Comparison of ENCODE assay signal across 8 mouse cellular contexts in genomic region chr15:52153421-52153820, GRCm38 (mm10).
DNase-seq lines count a peak whose midpoint lies in the region; ATAC-seq and TF ChIP-seq lines count a peak whose summit lies in the region.

No protein-coding gene starts in this region.

- no peaks in the 10 kb centered on the region for H3K9me3 ChIP-seq in hindbrain, embryonic 10.5 days
- H3K9me3 ChIP-seq in hindbrain, embryonic 12.5 days (replicated peaks), result no peaks in the 10 kb centered on the region
- no peaks in the 10 kb centered on the region for H3K9me3 ChIP-seq in CH12.LX (replicated peaks; ENCODE audit: low read length)

- DNase-seq in hindbrain, embryonic 10.5 days (ENCODE audit: low spot score), result peak; percentile 18
- DNase-seq in CH12.LX (ENCODE audit: extremely low read depth), result peak; percentile 26
- DNase-seq in adipocyte (ENCODE audit: low spot score), result peak; percentile 34
- peak; percentile 56 for DNase-seq in kidney, postnatal 14 days
- peak; percentile 66 for DNase-seq in testis, postnatal 10 days (ENCODE audit: low spot score)
- DNase-seq in spleen, postnatal 36 days (ENCODE audit: low spot score in 2 of 2), result no peak

- H3K27me3 ChIP-seq in hindbrain, embryonic 10.5 days (ENCODE audit: insufficient read depth, poor library complexity, severe bottlenecking), result no peaks in the 10 kb centered on the region
- H3K27me3 ChIP-seq in hindbrain, embryonic 12.5 days, result no peaks in the 10 kb centered on the region
- H3K27me3 ChIP-seq in CH12.LX (replicated peaks), result no peaks in the 10 kb centered on the region

- dilution Hi-C loops in CH12.LX (cut with MboI; ENCODE audit: extremely low pct_ligation_motif_present, extremely low pct_unique_long_range_greater_than_20kb, low sequenced_read_pairs), result no loop called here

- in situ Hi-C loops in CH12.LX (cut with MboI; ENCODE audit: low pct_ligation_motif_present, low pct_unique_long_range_greater_than_20kb, low sequenced_read_pairs), result loop anchor here (25.0 kb wide), 2 partner anchors 309 to 466 kb away; no protein-coding TSS in a partner anchor

- H3K4me1 ChIP-seq in hindbrain, embryonic 10.5 days (replicated peaks), result no peaks in the 10 kb centered on the region
- H3K4me1 ChIP-seq in hindbrain, embryonic 12.5 days, result no peaks in the 10 kb centered on the region
- H3K4me1 ChIP-seq in CH12.LX (ENCODE audit: control insufficient read depth in 1 of 2, insufficient read depth in 2 of 2), result no peaks in the 10 kb centered on the region

- WGBS in hindbrain, embryonic 10.5 days, result 36% methylated on average over 5 of the region's 5 CpGs
- WGBS in hindbrain, embryonic 12.5 days, result 28% methylated on average over 5 of the region's 5 CpGs

- H3K4me2 ChIP-seq in hindbrain, embryonic 12.5 days (replicated peaks), result no peak overlapping the region
- H3K4me2 ChIP-seq in CH12.LX (ENCODE audit: insufficient read depth, low read depth, poor library complexity, severe bottlenecking), result no peak overlapping the region

- peak; percentile 92 for TF ChIP-seq RAD21 in CH12.LX (IDR thresholded peaks at IDR 0.05; ENCODE audit: low read depth, low read length)

- TF ChIP-seq CTCF in CH12.LX (conservative IDR thresholded peaks at IDR 0.05 in 1 of 2, IDR thresholded peaks at IDR 0.05 in 1 of 2; ENCODE audit: low read depth in 2 of 2, low read length in 2 of 2), result peak; percentile 74 to 85

- H3K27ac ChIP-seq in hindbrain, embryonic 10.5 days, result no peak overlapping the region
- no peak overlapping the region for H3K27ac ChIP-seq in hindbrain, embryonic 12.5 days
- no peak overlapping the region for H3K27ac ChIP-seq in CH12.LX (ENCODE audit: insufficient read depth, low read depth)

- H3K9ac ChIP-seq in hindbrain, embryonic 12.5 days, result no peak overlapping the region
- H3K9ac ChIP-seq in CH12.LX (ENCODE audit: insufficient read depth, low read depth), result no peak overlapping the region

- TF ChIP-seq POLR2A in CH12.LX (IDR thresholded peaks at IDR 0.05; ENCODE audit: low read depth, low read length), result no peak

- no peaks in the 10 kb centered on the region for H3K79me2 ChIP-seq in CH12.LX (replicated peaks; ENCODE audit: control insufficient read depth, extremely low read depth, insufficient read depth, poor library complexity, severe bottlenecking)

- H3K36me3 ChIP-seq in hindbrain, embryonic 10.5 days, result no peaks in the 10 kb centered on the region
- no peaks in the 10 kb centered on the region for H3K36me3 ChIP-seq in hindbrain, embryonic 12.5 days
- no peaks in the 10 kb centered on the region for H3K36me3 ChIP-seq in CH12.LX (replicated peaks in 1 of 2; ENCODE audit: control insufficient read depth in 1 of 2, insufficient read depth in 1 of 2, low read length in 1 of 2)

- no peak for ATAC-seq in hindbrain, embryonic 12.5 days (ENCODE audit: low FRiP score)
- no peak for ATAC-seq in activated CD4-positive, CD25-positive, alpha-beta regulatory T cell, adult 4 months

- TF ChIP-seq EP300 in CH12.LX (IDR thresholded peaks at IDR 0.05; ENCODE audit: low read length), result no peak

- H3K4me3 ChIP-seq in hindbrain, embryonic 10.5 days, result no peak overlapping the region
- no peak overlapping the region for H3K4me3 ChIP-seq in hindbrain, embryonic 12.5 days
- H3K4me3 ChIP-seq in CH12.LX (replicated peaks in 1 of 3; ENCODE audit: low read depth in 2 of 3, low read length in 2 of 3, poor library complexity in 1 of 3), result no peak overlapping the region

TF ChIP-seq in CH12.LX, 34 proteins besides CTCF, POLR2A, EP300 and RAD21:
- TF ChIP-seq TCF12 (IDR thresholded peaks at IDR 0.05; ENCODE audit: low read depth, low read length) (no peak), SMC3 (IDR thresholded peaks at IDR 0.05; ENCODE audit: low read depth, low read length) (peak; percentile 74)

Comparison
In these comparisons a context has a peak if more than half of its experiments do, and no peak if none do; other contexts are left out.
1. DNase-seq: peak in hindbrain, embryonic 10.5 days (single experiment), CH12.LX (single experiment), adipocyte (single experiment), kidney, postnatal 14 days (single experiment) and testis, postnatal 10 days (single experiment); none in spleen, postnatal 36 days (0 of 2).